Mouse (Mus musculus) right cerebral cortex, postnatal 36 days (tissue): ENCODE data around the gene Psmc2.

ENCODE experiments used
- DNase-seq, 2 experiments: peaks; one replicate each; pipeline ENCODE4 v3.0.0; 2022; ENCODE audit warnings: low spot score in 2 of 2, mixed read lengths in 1 of 2

Psmc2 gene

GRCm38 (mm10) chr5:21803691-21804188 is 18.7 kb downstream of the Psmc2 start:
- DNase-seq = no peak

- no peak for DNase-seq
Observed at GRCm38 (mm10) chr5:21804837-21805236, 19.8 kb downstream of the Psmc2 start.

- no peak for DNase-seq
Observed at GRCm38 (mm10) chr5:21810924-21811323, 25.8 kb downstream of the Psmc2 start.

- no peak for DNase-seq
Observed at GRCm38 (mm10) chr5:21813994-21814393, 28.9 kb downstream of the Psmc2 start.

- no peak for DNase-seq
Observed at GRCm38 (mm10) chr5:21826370-21826769, 41.3 kb downstream of the Psmc2 start.

GRCm38 (mm10) chr5:21827643-21828042 is 42.6 kb downstream of the Psmc2 start:
- no peak for DNase-seq

- peak in 1 of 2 experiments; percentile 39 for DNase-seq
Observed at GRCm38 (mm10) chr5:21828855-21829254, 43.8 kb downstream of the Psmc2 start.

- no peak for DNase-seq
Observed at GRCm38 (mm10) chr5:21831761-21832160, 46.7 kb downstream of the Psmc2 start.

GRCm38 (mm10) chr5:21844676-21845075 is 59.6 kb downstream of the Psmc2 start:
- DNase-seq = no peak

- DNase-seq = no peak
Observed at GRCm38 (mm10) chr5:21846616-21847290, 61.7 kb downstream of the Psmc2 start.

GRCm38 (mm10) chr5:21847438-21847837 is 62.4 kb downstream of the Psmc2 start:
- DNase-seq = no peak

GRCm38 (mm10) chr5:21851679-21852340 is 66.7 kb downstream of the Psmc2 start:
- DNase-seq = no peak
